8 mouse cellular contexts compared by ENCODE assay signal in the genomic region with DNA sequence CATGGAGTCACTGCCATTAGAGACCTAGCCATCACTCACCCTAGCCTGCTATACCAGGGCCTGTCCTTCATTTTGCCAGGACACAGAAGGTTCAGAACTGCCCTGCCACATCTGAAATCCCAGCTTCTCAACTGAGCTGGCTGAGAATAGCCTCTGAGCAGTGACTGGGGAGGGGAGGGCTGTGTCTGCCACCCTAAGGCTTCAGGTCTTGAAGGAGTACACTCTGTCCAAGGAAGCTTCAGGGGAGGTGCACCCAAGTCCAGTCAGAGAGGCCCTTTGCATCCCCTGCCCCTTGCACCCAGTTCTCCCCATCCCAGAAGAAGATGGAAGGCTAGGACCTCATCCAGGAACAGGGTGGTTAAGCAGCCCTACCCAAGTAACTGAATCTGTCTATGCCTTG. TPM values are rescaled to one million over a fixed set of nuclear protein-coding genes. Genes with fewer than 3 reads are reported as not detected.
DNase-seq lines count a peak whose midpoint lies in the region; ATAC-seq and TF ChIP-seq lines count a peak whose summit lies in the region.

No protein-coding gene starts in this region.

- H3K4me3 ChIP-seq in lung, postnatal 0 days (ENCODE audit: low read depth, low read length), result peak overlapping the region; percentile 89
- peak overlapping the region; percentile 97 for H3K4me3 ChIP-seq in hindbrain, embryonic 16.5 days (ENCODE audit: low read length)
- peak overlapping the region; percentile 93 for H3K4me3 ChIP-seq in midbrain, postnatal 0 days (ENCODE audit: low read depth, low read length)

- no peak for ATAC-seq in lung, postnatal 0 days
- no peak for ATAC-seq in hindbrain, embryonic 16.5 days
- ATAC-seq in midbrain, postnatal 0 days (ENCODE audit: low FRiP score), result no peak

- TF ChIP-seq EP300 in lung, postnatal 0 days (IDR thresholded peaks at IDR 0.05), result no peak

- H3K9me3 ChIP-seq in lung, postnatal 0 days (ENCODE audit: low read length), result no peaks in the 10 kb centered on the region
- H3K9me3 ChIP-seq in hindbrain, embryonic 16.5 days (ENCODE audit: control insufficient read depth, low read length), result no peaks in the 10 kb centered on the region
- no peaks in the 10 kb centered on the region for H3K9me3 ChIP-seq in midbrain, postnatal 0 days (ENCODE audit: low read length)

- DNase-seq in adrenal gland, postnatal 14 days, result peak; percentile 1
- no peak for DNase-seq in adrenal gland, postnatal 10 days
- DNase-seq in lung, postnatal 0 days (ENCODE audit: low spot score), result no peak
- DNase-seq in lung, postnatal 36 days, result no peak
- DNase-seq in midbrain, postnatal 0 days (ENCODE audit: low spot score), result no peak
- DNase-seq in urinary bladder, postnatal 14 days (ENCODE audit: low spot score), result no peak
- no peak for DNase-seq in MN1 (ENCODE audit: low spot score)

- no peak for TF ChIP-seq CTCF in lung, postnatal 0 days (IDR thresholded peaks at IDR 0.05)
- no peak for TF ChIP-seq CTCF in midbrain, postnatal 0 days (IDR thresholded peaks at IDR 0.05)

- H3K4me1 ChIP-seq in lung, postnatal 0 days (ENCODE audit: insufficient read depth, low read depth, low read length), result peaks cover 61% of the 10 kb centered on the region
- peaks cover 48% of the 10 kb centered on the region for H3K4me1 ChIP-seq in hindbrain, embryonic 16.5 days (ENCODE audit: control insufficient read depth, insufficient read depth, low read depth, low read length)
- peaks cover 43% of the 10 kb centered on the region for H3K4me1 ChIP-seq in midbrain, postnatal 0 days (ENCODE audit: insufficient read depth, low read length)

- H3K27me3 ChIP-seq in lung, postnatal 0 days (replicated peaks; ENCODE audit: insufficient read depth, low read length), result no peaks in the 10 kb centered on the region
- H3K27me3 ChIP-seq in hindbrain, embryonic 16.5 days (replicated peaks; ENCODE audit: control insufficient read depth, insufficient read depth, low read length), result no peaks in the 10 kb centered on the region
- H3K27me3 ChIP-seq in midbrain, postnatal 0 days (ENCODE audit: insufficient read depth, low read length), result no peaks in the 10 kb centered on the region

- peak overlapping the region; percentile 90 for H3K9ac ChIP-seq in lung, postnatal 0 days (replicated peaks; ENCODE audit: low read depth)
- peak overlapping the region; percentile 92; the same call in 1 of the 2 replicates for H3K9ac ChIP-seq in hindbrain, embryonic 16.5 days (ENCODE audit: low read depth, low read length)
- H3K9ac ChIP-seq in midbrain, postnatal 0 days (replicated peaks; ENCODE audit: low read length, poor library complexity, severe bottlenecking), result peak overlapping the region; percentile 91; the same call in 1 of the 2 replicates

- H3K4me2 ChIP-seq in lung, postnatal 0 days (replicated peaks; ENCODE audit: low read depth, low read length), result peak overlapping the region; percentile 97
- peak overlapping the region; percentile 81 for H3K4me2 ChIP-seq in hindbrain, embryonic 16.5 days (ENCODE audit: low read length)
- peak overlapping the region; percentile 97 for H3K4me2 ChIP-seq in midbrain, postnatal 0 days (ENCODE audit: low read depth, low read length, poor library complexity, severe bottlenecking)

- peaks cover 17% of the 10 kb centered on the region for H3K36me3 ChIP-seq in lung, postnatal 0 days (ENCODE audit: insufficient read depth, low read length)
- H3K36me3 ChIP-seq in hindbrain, embryonic 16.5 days (ENCODE audit: control insufficient read depth, insufficient read depth, low read length), result peaks cover 9% of the 10 kb centered on the region
- H3K36me3 ChIP-seq in midbrain, postnatal 0 days (ENCODE audit: insufficient read depth, low read length), result peaks cover 16% of the 10 kb centered on the region; the same call in 1 of the 2 replicates

- H3K27ac ChIP-seq in lung, postnatal 0 days (ENCODE audit: low read length), result peak overlapping the region; percentile 99
- no peak overlapping the region for H3K27ac ChIP-seq in hindbrain, embryonic 16.5 days (ENCODE audit: low read depth, low read length)
- H3K27ac ChIP-seq in midbrain, postnatal 0 days (ENCODE audit: low read depth, low read length), result no peak overlapping the region

RNA-seq across cellular contexts. Expression of gene Mxd4, which starts 1.7 kb away (rescaled TPM):
- 145 and 158 TPM in 2 replicates for total RNA-seq in adrenal gland, postnatal 14 days (2021)
- total RNA-seq in adrenal gland, postnatal 10 days (2021), result 100 to 1,000 TPM; 140 to 144 TPM
- 65.1 and 68.2 TPM in 2 replicates for polyA plus RNA-seq in lung, postnatal 0 days (2015; fragmentation: Nextera tagmentation; extraction: Ambion mirVana)
- polyA plus RNA-seq in hindbrain, embryonic 16.5 days (2015; fragmentation: Nextera tagmentation; extraction: Ambion mirVana), result 31.0 and 33.9 TPM in 2 replicates
- 87.3 and 90.2 TPM in 2 replicates for total RNA-seq in midbrain, postnatal 0 days (2014; rRNA removed)
- polyA plus RNA-seq in midbrain, postnatal 0 days (2015; fragmentation: Nextera tagmentation; extraction: Ambion mirVana), result 16.7 and 18.7 TPM in 2 replicates

RNA-seq across cellular contexts. Expression of gene Haus3, which starts 16.5 kb away (rescaled TPM):
- 9.9 and 10.0 TPM in 2 replicates for total RNA-seq in adrenal gland, postnatal 14 days (2021)
- total RNA-seq in adrenal gland, postnatal 10 days (2021), result 1 to 10 TPM; 9.3 to 9.8 TPM
- 8.2 and 8.6 TPM in 2 replicates for polyA plus RNA-seq in lung, postnatal 0 days (2015; fragmentation: Nextera tagmentation; extraction: Ambion mirVana)
- 13.8 and 14.2 TPM in 2 replicates for polyA plus RNA-seq in hindbrain, embryonic 16.5 days (2015; fragmentation: Nextera tagmentation; extraction: Ambion mirVana)
- total RNA-seq in midbrain, postnatal 0 days (2014; rRNA removed), result 7.6 and 9.9 TPM in 2 replicates
- polyA plus RNA-seq in midbrain, postnatal 0 days (2015; fragmentation: Nextera tagmentation; extraction: Ambion mirVana), result 8.2 and 10.3 TPM in 2 replicates

RNA-seq across cellular contexts. Expression of gene Poln, which starts 16.5 kb away (rescaled TPM):
- 35.4 and 47.0 TPM in 2 replicates for total RNA-seq in adrenal gland, postnatal 14 days (2021)
- 10 to 100 TPM; 37.3 to 40.0 TPM for total RNA-seq in adrenal gland, postnatal 10 days (2021)
- polyA plus RNA-seq in lung, postnatal 0 days (2015; fragmentation: Nextera tagmentation; extraction: Ambion mirVana), result 0.63 and 0.99 TPM in 2 replicates
- polyA plus RNA-seq in hindbrain, embryonic 16.5 days (2015; fragmentation: Nextera tagmentation; extraction: Ambion mirVana), result 0.20 and 0.52 TPM in 2 replicates
- 0.05 and 0.42 TPM in 2 replicates for total RNA-seq in midbrain, postnatal 0 days (2014; rRNA removed)
- 0.67 and 0.90 TPM in 2 replicates for polyA plus RNA-seq in midbrain, postnatal 0 days (2015; fragmentation: Nextera tagmentation; extraction: Ambion mirVana)

Comparison
In these comparisons a context has a peak if more than half of its experiments do, and no peak if none do; other contexts are left out.
1. RNA of gene Poln, which starts 16.5 kb away (total RNA-seq): 35.4 to 47.0 TPM in adrenal gland, postnatal 14 days and 37.3 to 40.0 TPM in adrenal gland, postnatal 10 days; 0.05 to 0.42 TPM in midbrain, postnatal 0 days; every median in the first group is over 10 times any median in the second.
2. Peak in every context shown above with its lines, with median percentiles within 50 percentile points of each other: H3K4me2 ChIP-seq, H3K4me3 ChIP-seq and H3K9ac ChIP-seq.